Mouse (Mus musculus): ENCODE measurements around the gene Ccer2. TPM values are rescaled to one million over a fixed set of nuclear protein-coding genes. Genes with fewer than 3 reads are reported as not detected.

Gene Ccer2
- polyA plus RNA-seq, 2 experiments from 2014 or later = not detected

DNA sequence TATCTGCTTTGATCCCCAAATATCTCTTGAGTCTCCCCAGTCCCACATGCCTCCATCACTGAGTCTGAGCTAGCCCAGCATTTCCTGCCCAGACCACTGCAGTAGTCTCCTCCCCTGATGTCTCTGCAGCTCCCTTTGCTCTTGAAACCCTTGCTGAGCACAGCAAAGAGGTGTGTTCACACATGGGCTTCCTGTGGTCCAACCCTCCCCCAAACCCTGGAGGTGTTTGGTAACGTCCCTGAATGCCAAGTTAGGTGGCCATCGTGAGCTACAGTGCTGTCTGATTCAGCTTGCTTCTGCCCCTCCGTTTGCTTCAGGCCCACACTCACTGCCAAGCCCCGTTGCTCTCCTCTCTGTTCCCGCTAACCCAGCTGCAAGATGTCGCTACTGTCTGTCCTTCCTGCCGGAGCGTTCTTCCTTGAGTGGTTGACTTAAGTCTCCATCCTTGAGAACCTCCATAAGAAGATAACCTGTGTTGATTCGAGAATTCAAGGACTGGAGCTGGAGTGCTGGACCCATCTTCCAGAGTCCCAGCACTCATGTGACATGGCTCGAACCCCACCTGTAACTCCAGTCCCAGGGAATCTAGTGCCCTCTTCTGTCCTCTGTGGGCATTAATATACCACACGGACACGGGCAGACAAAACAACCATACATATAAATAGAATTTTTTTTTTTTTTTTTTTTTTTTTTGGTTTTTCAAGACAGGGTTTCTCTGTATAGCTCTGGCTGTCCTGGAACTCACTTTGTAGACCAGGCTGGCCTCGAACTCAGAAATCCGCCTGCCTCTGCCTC lies 36.6 kb downstream of the Ccer2 start:
- ATAC-seq = peak; percentile 75

DNA sequence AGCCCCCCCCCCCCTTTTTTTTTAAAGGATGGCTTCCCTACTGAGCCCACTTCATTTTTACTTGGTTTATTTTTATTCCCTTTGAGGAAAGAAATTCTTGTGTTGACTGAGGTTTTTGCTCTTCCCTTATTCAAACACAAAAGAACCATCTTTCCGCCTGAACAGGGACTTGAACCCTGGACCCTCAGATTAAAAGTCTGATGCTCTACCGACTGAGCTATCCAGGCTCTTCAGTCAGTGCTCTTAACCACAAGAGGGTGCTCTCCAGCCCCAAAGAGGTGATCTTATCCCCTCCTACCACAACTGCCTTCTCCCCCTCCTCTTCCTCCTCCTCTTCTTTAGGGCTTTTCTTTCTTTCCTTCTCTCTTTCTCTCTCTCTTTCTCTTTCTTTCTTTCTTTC lies 37.9 kb downstream of the Ccer2 start:
- no peak for ATAC-seq

DNA sequence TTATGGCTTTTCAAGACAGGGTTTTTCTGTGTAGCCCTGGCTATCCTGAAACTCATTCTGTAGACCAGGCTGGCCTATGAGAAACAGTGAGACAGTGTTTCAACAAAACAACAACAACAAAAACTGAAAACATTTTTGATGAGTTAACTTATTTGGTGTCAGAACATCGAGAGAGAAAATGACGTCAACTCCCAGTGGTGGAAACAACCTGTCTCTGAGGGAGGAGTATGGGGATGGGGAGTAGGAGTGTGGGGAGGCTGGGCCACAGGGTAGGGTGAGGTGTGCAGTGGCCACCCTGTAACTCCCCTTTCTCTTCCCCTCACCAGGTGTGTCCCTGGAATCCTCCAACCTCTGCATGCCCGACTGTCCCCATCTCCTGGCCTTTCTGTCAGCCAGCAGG lies 38.5 kb downstream of the Ccer2 start:
- ATAC-seq = peak; percentile 33

DNA sequence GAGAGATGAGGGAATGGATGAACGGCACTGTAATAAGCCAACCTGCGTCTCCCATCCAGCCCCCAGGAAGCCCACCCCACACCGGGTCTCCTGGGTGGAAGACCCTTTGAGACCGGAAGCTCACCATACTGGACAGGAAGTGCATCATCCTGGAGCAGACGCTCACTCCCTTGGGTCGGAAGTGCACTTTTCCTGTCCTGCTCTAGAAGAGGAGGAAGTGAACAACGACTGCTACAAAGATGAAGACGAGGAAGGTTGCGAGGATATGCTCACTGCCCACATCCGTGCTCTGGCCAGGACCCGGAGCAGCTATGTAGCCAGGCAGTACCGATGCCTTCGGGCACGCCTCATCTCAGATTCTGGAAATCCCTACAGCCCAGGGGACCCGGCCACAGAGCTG lies 39.9 kb downstream of the Ccer2 start:
- ATAC-seq = peak; percentile 7

DNA sequence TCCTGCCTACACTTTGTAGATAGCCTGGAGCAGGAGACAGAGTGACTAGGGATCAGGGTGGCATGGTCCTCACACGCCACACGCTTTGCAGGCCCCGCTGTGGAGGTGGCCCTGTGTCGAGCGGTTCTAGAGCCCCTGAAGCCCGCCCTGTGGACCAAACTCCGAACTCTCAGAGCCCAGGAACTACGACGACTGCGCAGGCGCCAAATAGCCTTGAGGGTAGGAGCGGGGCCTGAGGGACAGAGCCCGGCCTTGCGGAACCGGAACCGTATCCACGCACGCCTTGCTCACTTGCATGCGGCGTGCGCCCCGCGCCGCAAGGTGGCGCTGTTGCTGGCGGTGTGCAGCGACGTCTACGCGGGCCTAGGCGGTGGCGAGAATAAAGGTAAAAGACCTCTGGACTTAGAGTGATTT lies 40.6 kb downstream of the Ccer2 start:
- ATAC-seq = peak; percentile 17

DNA sequence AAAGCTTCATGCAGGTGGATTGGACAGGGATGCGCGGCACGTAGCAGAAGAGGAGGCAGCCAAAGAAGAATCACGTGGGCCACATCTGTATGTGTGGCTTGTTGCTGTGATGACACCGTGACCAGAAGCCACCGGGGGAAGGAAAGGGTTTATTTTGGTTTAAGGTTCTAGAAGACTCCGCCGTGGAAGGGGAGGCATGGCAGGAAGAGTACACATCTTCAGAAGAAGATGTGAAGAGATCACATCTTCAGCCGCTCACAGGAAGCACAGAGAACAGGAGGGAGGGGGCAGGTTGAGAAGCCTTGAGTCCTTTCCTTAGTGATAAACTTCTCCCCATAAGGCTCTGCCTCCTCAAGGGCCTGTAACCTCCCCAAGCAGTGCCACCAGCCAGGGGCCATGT lies 44.0 kb downstream of the Ccer2 start:
- ATAC-seq = peak; percentile 83

DNA sequence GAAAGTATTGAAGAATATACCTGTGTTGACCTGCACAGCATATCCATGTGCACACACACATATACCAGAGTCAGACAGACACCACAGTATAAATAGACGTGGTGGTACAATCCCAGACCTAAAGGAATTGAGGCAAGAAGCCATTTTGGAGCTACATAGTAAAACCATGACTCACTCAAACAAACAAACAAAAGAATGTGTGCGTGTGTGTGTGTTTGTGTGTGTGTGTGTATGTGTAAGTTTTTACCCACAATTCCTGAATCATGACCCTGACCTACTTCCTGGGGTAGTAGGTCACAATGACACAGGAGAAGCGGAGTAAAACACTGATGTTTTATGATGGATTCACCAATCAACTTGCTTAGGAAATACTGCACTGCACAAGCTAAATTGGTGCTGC lies 45.5 kb downstream of the Ccer2 start:
- ATAC-seq = no peak

DNA sequence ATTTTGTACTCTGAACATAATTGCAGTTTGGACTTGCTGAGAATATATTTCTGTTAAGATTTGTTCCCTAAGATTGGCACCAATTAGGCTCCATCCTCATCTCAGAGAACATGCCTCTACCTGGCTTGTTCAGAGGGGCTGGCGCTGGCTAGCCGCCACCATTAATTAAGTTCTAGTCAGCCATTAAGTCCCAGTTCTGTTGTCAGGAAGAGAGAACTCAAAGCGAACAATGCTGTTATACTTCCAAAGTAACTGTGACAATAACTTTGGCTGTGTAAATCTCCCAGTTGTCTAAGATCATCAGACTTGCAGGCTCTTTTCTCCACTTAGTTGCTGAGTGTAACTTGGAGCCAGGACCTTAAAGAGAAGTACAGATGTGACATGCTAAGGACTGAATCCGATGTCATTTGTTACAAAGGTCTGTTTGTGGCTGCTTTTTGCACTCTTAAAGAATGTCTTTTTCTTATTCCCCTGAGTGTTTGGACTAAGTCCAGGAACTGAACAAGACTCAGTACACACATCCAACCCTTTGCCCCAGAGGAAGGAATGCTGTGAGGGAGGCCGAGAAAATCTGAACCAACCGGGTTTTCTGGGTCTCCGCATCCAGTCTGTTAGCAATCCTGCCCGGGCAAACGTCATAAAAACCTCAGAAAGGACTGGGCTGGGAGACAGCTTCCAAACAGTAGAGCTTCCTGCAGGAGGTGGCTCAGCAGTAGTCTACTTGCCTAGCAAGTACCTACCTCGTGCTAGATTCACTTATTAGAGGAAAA lies 46.1 kb downstream of the Ccer2 start:
- no peak for ATAC-seq

DNA sequence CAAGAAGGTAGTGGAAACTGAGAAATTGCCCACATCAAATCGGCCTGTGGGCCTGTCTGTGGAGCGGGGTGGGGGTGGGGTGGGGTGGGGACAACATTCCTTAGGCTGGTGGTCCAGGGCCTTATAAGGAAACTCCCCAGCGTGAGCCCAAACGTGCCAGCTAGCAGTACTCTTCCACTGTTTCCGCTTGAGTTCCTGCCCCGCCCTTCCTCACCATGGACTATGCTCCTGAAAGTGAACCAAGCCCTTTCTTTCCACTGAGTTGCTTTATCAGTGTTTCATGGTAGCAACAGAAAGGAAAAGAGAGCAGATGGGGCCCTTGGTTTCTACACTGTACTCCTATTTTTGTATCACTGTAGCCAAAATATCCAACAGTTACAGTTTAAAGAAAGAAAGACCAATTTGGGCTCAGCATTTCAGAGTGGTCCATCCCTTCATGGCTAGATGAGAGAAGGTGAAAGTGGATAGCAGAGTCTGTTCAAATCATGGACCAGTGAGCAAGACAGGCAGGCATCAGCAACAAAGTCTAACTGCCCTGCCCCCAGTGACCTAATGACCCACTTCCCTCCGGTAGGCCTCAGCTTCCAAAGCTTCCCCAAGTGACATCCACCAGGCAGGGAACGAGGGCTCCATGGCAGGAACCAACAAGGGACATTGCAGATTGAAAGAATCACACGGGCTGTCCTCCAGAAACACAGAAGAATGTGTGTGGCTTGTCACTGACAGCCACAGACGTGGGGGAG lies 47.0 kb downstream of the Ccer2 start:
- no peak for ATAC-seq

DNA sequence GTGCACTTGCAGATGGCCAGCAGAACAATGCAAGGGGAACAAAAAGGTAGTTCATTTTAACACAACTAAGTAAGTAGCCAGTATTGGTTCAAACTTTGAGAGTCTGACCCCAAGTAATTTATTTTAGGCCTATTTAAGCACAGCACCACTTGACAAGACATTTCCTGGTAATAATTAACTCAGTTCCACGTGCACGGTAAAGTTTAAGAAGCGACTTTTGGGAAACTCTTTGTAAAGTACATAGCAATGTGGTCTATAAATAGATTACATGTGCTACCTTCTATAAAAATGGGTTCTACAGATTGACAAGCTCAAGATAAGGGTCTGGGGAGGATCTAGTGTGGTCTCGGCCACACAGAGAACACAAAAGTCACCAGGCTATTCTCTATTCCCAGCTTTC lies 47.8 kb downstream of the Ccer2 start:
- no peak for ATAC-seq

DNA sequence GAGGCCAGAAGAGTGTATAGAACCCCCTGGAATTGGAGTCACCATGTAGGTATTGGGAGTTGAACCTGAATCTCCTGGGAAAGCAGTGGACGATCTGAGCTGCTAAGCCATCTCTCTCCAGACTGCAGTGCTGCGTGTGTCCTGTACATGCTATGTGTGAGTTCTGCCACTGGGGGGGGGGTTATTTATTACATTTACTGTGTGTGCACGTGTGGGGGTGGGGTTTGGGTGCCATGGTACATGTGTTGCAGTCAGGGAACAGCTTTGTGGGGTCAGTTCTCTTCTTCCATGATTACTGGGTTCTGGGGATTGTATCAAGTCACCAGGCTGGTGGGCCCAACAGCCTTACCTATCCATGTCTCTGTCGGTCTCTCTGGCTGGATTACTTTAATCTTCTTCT lies 50.9 kb downstream of the Ccer2 start:
- ATAC-seq = no peak

DNA sequence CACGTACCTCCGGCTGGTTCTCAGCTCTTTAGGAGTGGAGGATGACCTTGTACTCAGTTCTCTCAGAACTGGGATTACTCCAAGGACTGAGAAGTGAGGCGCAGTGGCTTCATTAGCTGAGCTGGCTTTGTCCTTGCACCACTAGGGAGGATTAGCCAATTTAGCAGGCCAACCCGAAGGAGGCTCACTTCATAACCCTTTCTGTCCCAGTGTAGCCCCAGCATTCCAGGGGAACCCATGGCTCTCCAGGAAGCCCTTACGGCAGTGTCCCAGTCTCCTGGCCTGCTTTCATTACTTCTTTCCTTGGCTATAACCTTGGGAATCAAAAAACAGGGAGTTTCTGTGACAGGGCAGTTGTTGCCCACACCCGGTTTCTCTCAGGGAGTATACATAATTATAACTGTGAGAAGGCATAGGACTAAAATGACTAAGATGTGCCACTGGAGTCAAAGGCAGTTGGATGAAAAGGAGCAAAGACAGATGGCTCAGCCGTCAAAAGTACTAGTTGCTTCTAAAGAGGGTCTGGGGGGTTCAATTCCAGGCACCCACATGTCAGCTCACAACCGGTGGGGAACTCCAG lies 51.8 kb downstream of the Ccer2 start:
- ATAC-seq = no peak

DNA sequence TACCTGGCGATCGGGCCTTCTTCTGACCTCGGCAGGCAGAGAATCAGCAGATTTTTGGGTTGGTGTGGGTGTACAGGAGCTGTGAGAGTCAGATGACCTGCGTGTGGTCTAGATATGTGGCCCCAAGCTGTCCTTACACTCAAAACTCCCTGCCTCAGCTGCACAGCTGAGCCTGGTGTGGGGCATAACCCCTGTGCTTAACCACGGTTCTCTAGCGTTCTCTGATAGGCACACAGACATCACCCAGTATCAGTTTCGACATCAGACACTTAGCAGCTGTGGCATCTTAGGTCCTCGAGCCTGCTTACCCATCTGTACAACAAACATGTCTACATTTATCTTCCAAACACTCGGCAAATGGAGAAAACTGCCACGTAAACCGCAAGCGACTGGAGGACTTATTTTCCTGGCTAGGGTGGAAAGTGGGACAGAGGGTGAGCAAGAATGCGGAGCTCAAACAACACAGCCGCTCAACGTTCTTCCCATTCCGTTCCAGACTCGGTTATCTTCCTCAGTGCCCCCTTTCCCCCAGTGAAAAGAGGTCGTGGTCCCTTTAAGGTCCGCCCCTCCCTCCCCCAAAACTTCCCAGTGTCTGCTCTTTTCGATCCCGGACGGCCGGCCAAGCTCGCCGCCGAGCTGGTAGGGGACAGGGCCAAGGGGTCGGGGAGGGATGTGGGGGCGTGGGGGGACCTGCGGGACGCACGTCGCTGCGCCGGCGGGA lies 52.4 kb downstream of the Ccer2 start, which contains the start of gene Hnrnpl:
Gene Hnrnpl, plus strand, starts transcription at position 321 of the 721 bp plus-strand sequence.
- peak; percentile 24 for ATAC-seq

Other genes with a start within 250 kb of the Ccer2 start
- not detected for gene Ifnl2, start 245.7 kb upstream of the Ccer2 start, polyA plus RNA-seq (2017; shearing (Covaris generic))
- gene Ifnl3, start 233.3 kb upstream of the Ccer2 start, polyA plus RNA-seq (2017; shearing (Covaris generic)) = not detected
- gene Sycn, start 215.3 kb upstream of the Ccer2 start, polyA plus RNA-seq (2017; shearing (Covaris generic)) = not detected
- not detected for gene Nccrp1, start 208.9 kb upstream of the Ccer2 start, polyA plus RNA-seq (2017; shearing (Covaris generic))
- gene Samd4b, start 158.0 kb upstream of the Ccer2 start, polyA plus RNA-seq (2017; shearing (Covaris generic)) = 1 to 10 TPM; 7.4 to 7.5 TPM
- gene Pak4, start 158.0 kb upstream of the Ccer2 start, polyA plus RNA-seq (2017; shearing (Covaris generic)) = 1 to 10 TPM; 1.9 to 2.1 TPM
- gene Acp7, start 124.8 kb upstream of the Ccer2 start, polyA plus RNA-seq (2017; shearing (Covaris generic)) = not detected
- 1 to 10 TPM; 1.6 to 2.2 TPM for gene Fbxo27, start 63.3 kb upstream of the Ccer2 start, polyA plus RNA-seq (2017; shearing (Covaris generic))
- 10 to 100 TPM in 1 of 2 experiments, 1 to 10 TPM in 1; 9.8 to 15.6 TPM for gene Fbxo17, start 39.4 kb upstream of the Ccer2 start, polyA plus RNA-seq (2017; shearing (Covaris generic))
- gene Mrps12, start 14.4 kb upstream of the Ccer2 start, polyA plus RNA-seq (2017; shearing (Covaris generic)) = 10 to 100 TPM; 66.3 to 68.5 TPM
- gene Sars2, start 14.2 kb upstream of the Ccer2 start, polyA plus RNA-seq (2017; shearing (Covaris generic)) = 10 to 100 TPM in 1 of 2 experiments, 1 to 10 TPM in 1; 8.5 to 11.7 TPM
- gene Sirt2, start 10.6 kb downstream of the Ccer2 start, polyA plus RNA-seq (2017; shearing (Covaris generic)) = 100 to 1,000 TPM in 1 of 2 experiments, 10 to 100 TPM in 1; 96.8 to 128 TPM
- gene Nfkbib, start 11.3 kb downstream of the Ccer2 start, polyA plus RNA-seq (2017; shearing (Covaris generic)) = 10 to 100 TPM; 54.3 to 56.8 TPM
- 100 to 1,000 TPM; 197 to 273 TPM for gene Rinl, start 32.8 kb downstream of the Ccer2 start, polyA plus RNA-seq (2017; shearing (Covaris generic))
- gene Hnrnpl, start 52.4 kb downstream of the Ccer2 start, polyA plus RNA-seq (2017; shearing (Covaris generic)) = 100 to 1,000 TPM; 181 to 326 TPM
- 100 to 1,000 TPM; 198 to 237 TPM for gene Ech1, start 69.0 kb downstream of the Ccer2 start, polyA plus RNA-seq (2017; shearing (Covaris generic))
- gene Lgals4, start 77.7 kb downstream of the Ccer2 start, polyA plus RNA-seq (2017; shearing (Covaris generic)) = 10 to 100 TPM; 28.0 to 57.1 TPM
- 1 to 10 TPM; 1.1 to 1.6 TPM for gene Lgals7, start 107.7 kb downstream of the Ccer2 start, polyA plus RNA-seq (2017; shearing (Covaris generic))
- gene Capn12, start 125.2 kb downstream of the Ccer2 start, polyA plus RNA-seq (2017; shearing (Covaris generic)) = not detected
- 100 to 1,000 TPM in 1 of 2 experiments, 10 to 100 TPM in 1; 82.6 to 106 TPM for gene Actn4, start 206.2 kb downstream of the Ccer2 start, polyA plus RNA-seq (2017; shearing (Covaris generic))
- gene Eif3k, start 225.7 kb downstream of the Ccer2 start, polyA plus RNA-seq (2017; shearing (Covaris generic)) = 100 to 1,000 TPM; 656 to 763 TPM
- gene Map4k1, start 225.9 kb downstream of the Ccer2 start, polyA plus RNA-seq (2017; shearing (Covaris generic)) = 100 to 1,000 TPM in 1 of 2 experiments, 10 to 100 TPM in 1; 93.7 to 171 TPM